Mouse (Mus musculus): ENCODE data around the gene Tmem164.

- TF ChIP-seq CTCF (IDR thresholded peaks at IDR 0.05) (no peak), POLR2A (IDR thresholded peaks at IDR 0.05; ENCODE audit: insufficient read depth, low read depth, low read length) (no peak)
These were observed 1.8 kb downstream of the Tmem164 start for GRCm38 (mm10) chrX:142682990-142683389.
